Mouse (Mus musculus) layer of hippocampus, adult 18-20 months (tissue): ENCODE results near the gene Itsn1. TPM values are rescaled to one million over a fixed set of nuclear protein-coding genes. Genes with fewer than 3 reads are reported as not detected.

ENCODE experiments used
- DNase-seq, 2 experiments: peaks; one replicate each; pipeline ENCODE4 v3.0.0; 2022; ENCODE audit warnings: low spot score in 2 of 2
- total RNA-seq, 2 experiments: library from RNA; stranded (reverse); gene quantifications; 2 replicates each; pipeline ENCODE4 v1.2.3; 2021

Itsn1 gene
- total RNA-seq, 2 experiments from 2014 or later = 151 to 158 TPM

- DNase-seq = peak in 1 of 2 experiments; percentile 44
Observed at GRCm38 (mm10) chr16:91729821-91730441, 850 bp downstream of the Itsn1 start.

- no peak for DNase-seq
Observed at GRCm38 (mm10) chr16:91730446-91730845, 1.4 kb downstream of the Itsn1 start.

GRCm38 (mm10) chr16:91732816-91733215 lies 3.7 kb downstream of the Itsn1 start:
- DNase-seq = no peak

- no peak for DNase-seq
Observed at GRCm38 (mm10) chr16:91734771-91735170, 5.7 kb downstream of the Itsn1 start.

- DNase-seq = no peak
Observed at GRCm38 (mm10) chr16:91736046-91736816, 7.2 kb downstream of the Itsn1 start.

GRCm38 (mm10) chr16:91738505-91738904 lies 9.4 kb downstream of the Itsn1 start:
- DNase-seq = no peak

- DNase-seq = no peak
Observed at GRCm38 (mm10) chr16:91740184-91740917, 11.3 kb downstream of the Itsn1 start.

- DNase-seq = no peak
Observed at GRCm38 (mm10) chr16:91740918-91741255, 11.8 kb downstream of the Itsn1 start.

GRCm38 (mm10) chr16:91743055-91743454 lies 14.0 kb downstream of the Itsn1 start:
- no peak for DNase-seq

- peak; percentile 57 to 83 for DNase-seq
Observed at GRCm38 (mm10) chr16:91746101-91746950, 17.2 kb downstream of the Itsn1 start.

- DNase-seq = no peak
Observed at GRCm38 (mm10) chr16:91747567-91747966, 18.5 kb downstream of the Itsn1 start.

- no peak for DNase-seq
Observed at GRCm38 (mm10) chr16:91751644-91752385, 22.7 kb downstream of the Itsn1 start.

- DNase-seq = no peak
Observed at GRCm38 (mm10) chr16:91753611-91754010, 24.5 kb downstream of the Itsn1 start.

GRCm38 (mm10) chr16:91754957-91755356 lies 25.9 kb downstream of the Itsn1 start:
- DNase-seq = no peak

GRCm38 (mm10) chr16:91761202-91761601 lies 32.1 kb downstream of the Itsn1 start:
- no peak for DNase-seq

- no peak for DNase-seq
Observed at GRCm38 (mm10) chr16:91761761-91762160, 32.7 kb downstream of the Itsn1 start.

GRCm38 (mm10) chr16:91762476-91762875 lies 33.4 kb downstream of the Itsn1 start:
- DNase-seq = no peak

- no peak for DNase-seq
Observed at GRCm38 (mm10) chr16:91763975-91764374, 34.9 kb downstream of the Itsn1 start.

GRCm38 (mm10) chr16:91764414-91764813 lies 35.3 kb downstream of the Itsn1 start:
- DNase-seq = no peak

- DNase-seq = no peak
Observed at GRCm38 (mm10) chr16:91765121-91765815, 36.2 kb downstream of the Itsn1 start.
